ENCODE assay signal across 2 mouse cellular contexts in genomic region chr16:69943635-69944034, GRCm38 (mm10).
TF ChIP-seq lines count a peak whose summit lies in the region.

No protein-coding gene starts in this region.

TF ChIP-seq in CH12.LX, 34 proteins besides CTCF, POLR2A, EP300 and RAD21 (continued from another document):
- TF ChIP-seq GABPA (IDR thresholded peaks at IDR 0.05; ENCODE audit: insufficient replicate concordance, low read depth, low read length) (no peak), BHLHE40 (IDR thresholded peaks at IDR 0.05; ENCODE audit: low read depth, low read length) (no peak), E2F4 (IDR thresholded peaks at IDR 0.05; ENCODE audit: insufficient replicate concordance, low read depth, low read length) (no peak)

TF ChIP-seq in MEL, 35 proteins besides CTCF, POLR2A, EP300 and RAD21 (continued from another document):
- TF ChIP-seq MYB (IDR thresholded peaks at IDR 0.05; ENCODE audit: low read depth, low read length) (no peak), ZMIZ1 (IDR thresholded peaks at IDR 0.05; ENCODE audit: low read depth, low read length) (no peak), CHD2 (IDR thresholded peaks at IDR 0.05; ENCODE audit: low read length) (no peak), MAX (IDR thresholded peaks at IDR 0.05; ENCODE audit: low read length) (no peak), ZNF384 (IDR thresholded peaks at IDR 0.05; ENCODE audit: low read depth, low read length) (no peak), ZC3H11A (IDR thresholded peaks at IDR 0.05; ENCODE audit: low read depth, low read length) (no peak), SMC3 (IDR thresholded peaks at IDR 0.05; ENCODE audit: low read depth, low read length) (no peak)
